Mouse (Mus musculus) bone marrow, adult 2 months (tissue): ENCODE measurements around the gene Trappc5. TPM values are rescaled to one million over a fixed set of nuclear protein-coding genes. Genes with fewer than 3 reads are reported as not detected.

Experiments used
- H3K27ac ChIP-seq: fragments of 200-500 bp; 2 replicates; pipeline ENCODE4 v1.5.1; 2012; ENCODE audit warnings: low read depth, mild to moderate bottlenecking, control low read depth, inconsistent platforms, low read length; ENCODE audit not compliant: control insufficient read depth, poor library complexity, insufficient read depth
- H3K4me1 ChIP-seq: fragments of 200-500 bp; 2 replicates; pipeline ENCODE4 v1.6.1; 2011; ENCODE audit warnings: low read length; ENCODE audit not compliant: control insufficient read depth, insufficient read depth
- H3K4me3 ChIP-seq: fragments of 200-500 bp; replicated peaks from 2 replicates; pipeline ENCODE3; 2011; ENCODE audit warnings: mild to moderate bottlenecking, low read depth, low read length, control low read depth; ENCODE audit not compliant: control insufficient read depth
- CTCF ChIP-seq: fragments of 200-500 bp; IDR thresholded peaks from 2 replicates; pipeline ENCODE4 v1.5.1; 2011; ENCODE audit warnings: low read length, control low read depth; ENCODE audit not compliant: control insufficient read depth, insufficient read depth
- POLR2A ChIP-seq: fragments of 200-500 bp; IDR thresholded peaks from 2 replicates; pipeline ENCODE4 v1.6.1; 2011; ENCODE audit warnings: low read depth, mild to moderate bottlenecking, control low read depth, low read length, borderline replicate concordance; ENCODE audit not compliant: control insufficient read depth
- WGBS: fragments of 180-500 bp; shearing (Covaris S2); methylation state at CpG from one replicate; pipeline ENCODE4 v1.1.7; 2018; 5-methylcytosine and 5-hydroxymethylcytosine counted together
- polyA plus RNA-seq: library from polyadenylated mRNA; stranded (reverse); fragments of >200 nt; gene quantifications from 2 replicates; pipeline ENCODE4 v1.2.4, GENCODE M21; 2011; ENCODE audit warnings: low replicate concordance; ENCODE audit not compliant: missing spikeins, insufficient read depth, insufficient read length

Gene Trappc5
- polyA plus RNA-seq = 7.7 and 10.0 TPM in 2 replicates

DNA sequence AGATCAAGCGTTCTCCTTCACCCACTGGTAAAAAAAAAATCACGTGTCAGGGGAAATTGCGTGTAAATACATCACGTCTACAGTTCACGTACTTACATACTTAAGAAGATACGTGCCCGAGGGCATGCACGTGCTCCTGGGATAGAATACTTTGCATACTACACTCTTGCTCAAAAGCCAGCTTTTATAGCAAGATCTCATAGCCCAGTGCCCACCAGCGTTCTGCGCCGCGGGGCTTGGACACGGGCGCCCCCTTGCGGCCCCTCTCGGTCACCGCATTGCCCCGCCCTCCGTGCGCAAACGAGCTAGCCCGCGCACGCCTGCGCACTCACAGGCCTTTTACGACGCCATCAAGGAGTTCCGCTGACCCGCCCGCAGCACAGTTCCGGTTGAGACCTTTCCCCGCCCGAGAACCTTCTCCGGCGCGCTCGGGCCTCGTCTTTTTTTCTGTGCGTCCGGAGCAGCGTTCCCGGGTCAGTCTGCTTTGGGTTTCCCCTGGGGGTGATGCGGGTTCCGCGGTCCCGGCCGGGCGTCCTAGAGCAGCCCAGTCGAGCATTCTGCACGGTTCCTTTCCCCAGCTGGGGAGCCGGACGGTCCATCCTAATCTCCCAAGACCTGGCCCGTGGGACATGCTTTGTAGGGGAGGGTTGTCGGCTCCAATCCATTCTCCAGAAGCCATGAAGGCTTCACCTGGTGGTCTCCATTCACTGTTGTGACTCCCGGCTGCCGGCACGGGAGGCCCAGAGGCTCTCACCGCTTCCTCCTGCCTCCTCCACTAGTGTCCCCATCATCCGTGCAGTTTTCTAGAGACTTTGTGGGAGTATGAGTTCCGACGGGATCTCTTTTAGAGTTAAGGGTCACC is at the start of gene Trappc5:
Gene Trappc5, plus strand, starts transcription at position 169 of the 862 bp plus-strand sequence.
- TF ChIP-seq POLR2A = peak; percentile 63; the same call in 1 of the 2 replicates
- TF ChIP-seq CTCF = peak; percentile 86
- Histone ChIP-seq H3K27ac (peak within 1 kb of the TSS; percentile 95), H3K4me1 (peaks cover 1% of the 10 kb centered on the region; the same call in 1 of the 2 replicates), H3K4me3 (peak within 1 kb of the TSS; percentile 99)
- under 1% methylated on average over 61 of the region's 61 CpGs for WGBS

DNA sequence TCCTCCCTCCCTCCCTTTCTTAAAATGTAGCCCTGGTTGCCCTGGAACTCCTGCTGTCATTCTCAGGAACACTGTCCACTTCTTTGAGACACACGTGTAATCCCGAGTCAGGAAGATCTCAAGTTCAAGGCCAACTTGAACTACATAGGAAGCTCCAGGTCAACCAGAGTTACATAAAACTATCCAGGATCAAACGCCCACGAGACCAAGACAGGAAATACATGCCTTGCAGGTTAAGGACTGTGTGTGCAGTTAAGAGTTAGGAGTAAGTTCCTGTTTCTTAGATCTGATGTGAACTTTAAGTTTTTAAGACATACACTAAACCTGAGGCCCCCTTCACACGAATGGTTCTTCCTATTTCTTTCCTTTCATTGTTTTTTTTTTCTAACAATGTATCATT is 49.1 kb upstream of the Trappc5 start:
- peaks cover under 1% of the 10 kb centered on the region for H3K4me1 ChIP-seq
- 2% methylated on average over 5 of the region's 5 CpGs for WGBS
- TF ChIP-seq CTCF (no peak), POLR2A (no peak)
- no peak overlapping the region for H3K27ac ChIP-seq
- no peak overlapping the region for H3K4me3 ChIP-seq

DNA sequence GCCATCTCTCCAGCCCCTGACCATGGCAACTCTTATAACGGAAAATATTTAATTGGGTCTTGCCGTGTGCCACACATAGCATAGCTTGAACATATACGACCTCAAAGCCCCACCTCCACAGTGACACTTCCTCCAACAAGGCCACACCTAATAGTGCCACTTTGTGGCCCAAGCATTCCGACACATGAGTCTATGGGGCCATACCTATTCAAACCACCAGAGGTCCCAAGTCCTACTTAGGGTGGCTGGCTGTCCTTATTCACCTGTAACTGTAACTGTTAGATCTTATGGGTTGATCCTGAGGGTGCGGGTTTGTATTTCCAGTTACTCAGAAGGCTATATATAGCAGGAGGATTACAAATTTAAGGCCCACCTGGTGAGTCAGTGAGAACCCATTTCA is 48.1 kb upstream of the Trappc5 start:
- 55% methylated on average over 5 of the region's 5 CpGs for WGBS
- Histone ChIP-seq H3K4me1 (no peaks in the 10 kb centered on the region; the same call in none of the 2 replicates), H3K27ac (no peak overlapping the region), H3K4me3 (no peak overlapping the region)
- TF ChIP-seq CTCF (0 out of 2 replicates have a peak, but pooled peaks have one; percentile 32), POLR2A (no peak)

DNA sequence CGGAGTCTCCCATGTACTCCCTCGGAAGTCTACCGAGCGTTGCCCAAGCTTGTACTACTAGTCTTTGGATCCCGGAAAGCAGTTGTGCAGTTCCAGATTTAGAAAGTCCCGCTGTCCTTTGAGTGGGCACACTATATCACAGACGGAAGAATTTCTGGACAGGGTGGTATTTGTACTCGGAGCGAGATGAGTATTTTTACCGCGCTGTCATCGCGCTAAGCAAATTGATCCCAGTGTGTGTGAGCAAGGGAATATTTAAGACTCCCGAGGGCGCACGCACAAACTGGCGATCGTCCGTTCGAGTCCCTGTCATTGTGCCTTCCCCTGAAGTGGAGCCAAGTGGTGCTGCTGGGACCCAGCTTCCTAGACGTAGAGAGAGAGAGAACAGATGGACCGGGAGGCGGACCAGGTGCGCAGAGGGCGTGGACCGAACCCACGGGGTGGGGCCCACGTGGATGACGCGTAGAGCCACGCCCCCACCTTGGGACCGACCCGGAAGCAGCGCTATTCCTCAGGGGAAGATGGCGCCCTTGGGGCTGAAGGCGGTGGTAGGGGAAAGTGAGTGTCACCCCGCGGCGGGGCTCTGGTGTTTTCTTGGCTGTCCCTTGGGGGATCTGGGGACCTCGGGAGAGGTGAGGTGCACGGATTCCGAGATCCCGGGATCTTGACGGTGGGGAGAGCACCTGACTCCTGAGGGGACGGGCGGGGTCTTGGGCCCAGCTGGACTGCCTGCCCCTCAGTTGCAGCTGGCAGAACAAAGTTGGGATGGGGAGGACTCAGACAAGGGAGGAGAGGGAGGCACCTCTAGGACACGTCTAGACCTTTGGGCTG is 45.2 kb upstream of the Trappc5 start, which contains the start of gene Stxbp2:
Gene Stxbp2, plus strand, starts transcription at position 309 of the 831 bp plus-strand sequence.
- peak; percentile 85; the same call in 1 of the 2 replicates for TF ChIP-seq POLR2A
- no peak for TF ChIP-seq CTCF
- Histone ChIP-seq H3K4me3 (peak within 1 kb of the TSS; percentile 98), H3K27ac (peak within 1 kb of the TSS; percentile 77), H3K4me1 (no peaks in the 10 kb centered on the region; the same call in none of the 2 replicates)
- WGBS = 3% methylated on average over 47 of the region's 47 CpGs

DNA sequence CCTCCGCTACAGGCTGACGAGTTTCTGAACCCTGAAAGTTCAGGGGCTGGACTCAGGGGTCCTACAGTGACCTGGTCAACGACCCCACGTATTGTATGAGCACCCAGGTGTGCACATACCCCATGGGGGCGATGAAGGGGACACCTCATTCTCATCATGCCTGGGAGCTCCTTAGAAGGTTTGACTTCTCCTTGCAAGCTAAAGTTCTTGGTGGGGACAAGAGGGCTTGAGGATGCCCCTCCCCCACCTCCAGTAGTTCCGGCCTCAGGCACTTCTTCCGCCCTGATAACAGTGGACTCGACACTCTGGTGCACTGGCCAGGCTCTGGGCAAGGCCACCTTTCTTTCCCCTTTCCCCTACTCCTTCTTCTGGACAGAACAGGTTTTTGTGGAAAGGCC is 44.6 kb upstream of the Trappc5 start:
- TF ChIP-seq CTCF (no peak), POLR2A (0 out of 2 replicates have a peak, but pooled peaks have one; percentile 8)
- WGBS = 4% methylated on average over 8 of the region's 8 CpGs
- peak overlapping the region; percentile 77 for H3K27ac ChIP-seq
- no peaks in the 10 kb centered on the region; the same call in none of the 2 replicates for H3K4me1 ChIP-seq
- H3K4me3 ChIP-seq = peak overlapping the region; percentile 98

DNA sequence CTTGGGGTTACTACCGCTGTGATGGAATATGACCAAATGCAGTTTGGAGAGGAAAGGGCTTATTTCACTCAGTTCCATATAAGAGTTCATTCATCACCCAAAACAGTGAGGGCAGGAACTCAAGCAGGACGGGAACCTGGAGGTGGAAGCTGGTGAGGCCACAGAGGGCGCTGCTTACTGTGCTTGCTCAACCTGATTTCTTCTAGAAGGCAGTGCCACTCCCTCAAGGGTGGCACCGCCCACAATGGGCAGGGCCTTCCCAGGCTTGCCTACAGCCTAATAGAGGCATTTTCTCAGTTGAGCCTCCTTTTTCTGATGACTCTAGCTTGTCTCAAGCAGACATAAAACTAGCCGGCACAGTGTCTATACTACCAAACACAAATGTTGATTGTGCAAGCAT is 30.3 kb upstream of the Trappc5 start:
- Histone ChIP-seq H3K4me3 (no peak overlapping the region), H3K4me1 (peaks cover 1% of the 10 kb centered on the region; the same call in 1 of the 2 replicates), H3K27ac (peak overlapping the region; percentile 84; the same call in 1 of the 2 replicates)
- WGBS = 9% methylated on average over 5 of the region's 5 CpGs
- TF ChIP-seq CTCF = peak; percentile 78
- no peak for TF ChIP-seq POLR2A

DNA sequence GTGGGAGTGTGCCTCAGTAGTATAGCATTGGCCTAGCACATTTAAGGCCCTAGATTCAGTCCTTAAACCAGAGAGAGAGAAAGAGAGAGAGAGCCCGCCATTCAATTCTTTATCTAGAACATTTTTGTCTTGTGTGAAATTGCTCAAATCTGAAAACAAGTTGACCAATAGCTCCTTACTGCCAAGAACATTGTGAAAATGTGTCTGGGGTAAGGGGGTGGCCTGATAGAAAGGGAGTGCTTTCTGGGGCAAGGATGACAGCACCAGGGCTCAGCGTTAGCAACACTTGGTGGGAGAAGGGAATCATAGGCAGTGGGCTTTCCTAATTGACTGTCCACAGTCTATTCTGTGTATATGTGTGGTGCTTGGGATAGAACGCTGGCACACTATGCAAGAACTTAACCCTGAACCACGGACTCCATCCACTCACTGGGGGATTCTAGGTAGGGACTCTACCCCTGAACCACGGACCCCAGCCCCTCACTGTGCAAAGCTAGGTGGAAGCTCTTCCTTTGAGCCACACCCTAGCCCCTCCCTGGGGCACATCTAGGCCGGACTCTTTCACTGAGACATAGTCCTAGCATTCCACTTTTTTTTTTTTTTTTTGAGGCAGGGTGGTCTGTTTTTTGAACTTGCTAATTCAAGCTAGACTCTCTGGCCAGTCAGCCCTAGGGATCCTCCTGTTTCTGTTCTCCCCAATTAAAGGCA is 29.1 kb upstream of the Trappc5 start:
- 51% methylated on average over 6 of the region's 6 CpGs for WGBS
- peaks cover 1% of the 10 kb centered on the region; the same call in 1 of the 2 replicates for H3K4me1 ChIP-seq
- no peak overlapping the region for H3K4me3 ChIP-seq
- TF ChIP-seq CTCF = no peak
- TF ChIP-seq POLR2A = no peak
- H3K27ac ChIP-seq = peak overlapping the region; percentile 84
